Mouse (Mus musculus): ENCODE data around the gene Gnpat. TPM values are rescaled to one million over a fixed set of nuclear protein-coding genes. Genes with fewer than 3 reads are reported as not detected.

Gnpat gene
- total and polyA plus RNA-seq, 3 experiments: 74.3 to 637 (median 117) TPM

DNA sequence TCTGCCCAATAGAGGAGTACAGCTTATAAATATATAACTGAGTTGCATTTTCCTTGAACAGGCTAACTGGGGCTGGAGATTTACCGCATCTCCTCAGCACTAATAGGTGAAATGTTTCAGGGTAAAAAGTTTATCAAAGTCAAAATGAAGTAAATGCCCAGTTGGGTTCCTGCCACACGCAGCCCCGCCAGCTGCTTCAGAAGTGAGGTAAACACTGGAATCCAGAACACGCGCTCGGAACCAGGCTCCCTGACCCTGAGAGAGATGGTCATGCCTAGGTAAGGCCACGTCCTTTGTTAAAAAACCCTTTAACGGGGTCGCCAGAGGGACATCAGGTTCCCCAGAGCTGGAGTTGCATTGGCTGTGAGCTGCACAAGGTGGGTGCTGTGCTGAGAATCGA is 73.9 kb downstream of the Gnpat start:
- no peak for DNase-seq (ENCODE audit: low read depth, low spot score)
- Histone ChIP-seq H3K4me3 (ENCODE audit: control insufficient read depth in 1 of 2, insufficient read depth in 1 of 2, low read depth in 2 of 2, low read length in 2 of 2) (no peak overlapping the region), H3K9ac (ENCODE audit: control insufficient read depth, low read depth, low read length, poor library complexity, severe bottlenecking) (no peak overlapping the region), H3K36me3 (ENCODE audit: control insufficient read depth in 1 of 2, insufficient read depth in 2 of 2, low read length in 2 of 2) (peaks cover 0 to 2% of the 10 kb centered on the region in 2 experiments; a peak in 2 of 4 replicates), H3K27me3 (ENCODE audit: control insufficient read depth in 1 of 2, insufficient read depth in 2 of 2, low read length in 2 of 2) (no peaks in the 10 kb centered on the region), H3K79me2 (ENCODE audit: control insufficient read depth, insufficient read depth, low read length, poor library complexity) (peaks cover 26% of the 10 kb centered on the region), H3K4me1 (ENCODE audit: control insufficient read depth in 1 of 2, insufficient read depth in 2 of 2, low read length in 2 of 2) (no peaks in the 10 kb centered on the region), H3K27ac (ENCODE audit: control insufficient read depth, low read depth, low read length) (no peak overlapping the region), H3K9me3 (replicated peaks; ENCODE audit: insufficient read depth, low read length) (no peaks in the 10 kb centered on the region)
- TF ChIP-seq MAX (IDR thresholded peaks at IDR 0.05; ENCODE audit: low read length) (no peak), ZC3H11A (IDR thresholded peaks at IDR 0.05; ENCODE audit: low read depth, low read length) (no peak), MAFK (IDR thresholded peaks at IDR 0.05; ENCODE audit: borderline replicate concordance, low read depth, low read length) (no peak), TAL1 (IDR thresholded peaks at IDR 0.05; ENCODE audit: low read length) (no peak), MAZ (IDR thresholded peaks at IDR 0.05; ENCODE audit: low read depth, low read length) (no peak), KAT2A (conservative IDR thresholded peaks at IDR 0.05; ENCODE audit: low read depth, low read length) (no peak), NRF1 (IDR thresholded peaks at IDR 0.05; ENCODE audit: insufficient read depth, low read depth, low read length, poor library complexity, severe bottlenecking) (no peak), SIN3A (IDR thresholded peaks at IDR 0.05; ENCODE audit: low read length) (no peak), CHD2 (IDR thresholded peaks at IDR 0.05; ENCODE audit: low read length) (no peak), UBTF (IDR thresholded peaks at IDR 0.05; ENCODE audit: borderline replicate concordance, insufficient read depth, low read depth, low read length) (no peak), ZMIZ1 (IDR thresholded peaks at IDR 0.05; ENCODE audit: low read depth, low read length) (no peak), ETS1 (IDR thresholded peaks at IDR 0.05; ENCODE audit: low read depth, low read length) (no peak), USF1 (IDR thresholded peaks at IDR 0.05; ENCODE audit: low read depth, low read length) (no peak), POLR2AphosphoS5 (IDR thresholded peaks at IDR 0.05; ENCODE audit: borderline replicate concordance, low read depth, low read length) (no peak), ZKSCAN1 (IDR thresholded peaks at IDR 0.05; ENCODE audit: low read depth, low read length) (no peak), CTCF (IDR thresholded peaks at IDR 0.05 in 2 of 3, conservative IDR thresholded peaks at IDR 0.05 in 1 of 3; ENCODE audit: control insufficient read depth in 1 of 3, insufficient read depth in 1 of 3, low read depth in 2 of 3, low read length in 3 of 3, poor library complexity in 1 of 3, severe bottlenecking in 1 of 3) (no peak)

DNA sequence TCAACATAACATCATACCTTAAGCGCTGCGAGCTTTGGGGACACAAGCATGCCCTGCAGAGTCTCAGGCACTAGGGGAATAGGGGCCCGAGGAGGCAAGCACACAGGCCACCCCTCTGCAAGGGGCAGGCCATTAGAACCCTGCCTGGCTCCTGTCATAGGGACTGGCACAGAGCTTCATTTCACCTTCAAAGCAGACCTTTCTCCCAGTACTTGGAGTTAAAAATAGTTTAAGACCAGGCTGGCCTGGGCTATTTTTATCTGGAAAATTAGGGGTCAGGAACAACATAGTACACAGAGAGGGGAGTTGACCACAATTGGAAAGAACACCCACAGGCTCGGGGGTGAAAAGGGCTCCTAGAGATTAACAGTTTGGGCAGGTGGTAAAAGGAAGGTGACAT is 74.5 kb downstream of the Gnpat start:
- DNase-seq (ENCODE audit: low read depth, low spot score): no peak
- no peaks in the 10 kb centered on the region for H3K27me3 ChIP-seq (ENCODE audit: control insufficient read depth in 1 of 2, insufficient read depth in 2 of 2, low read length in 2 of 2)
- TF ChIP-seq MXI1 (IDR thresholded peaks at IDR 0.05; ENCODE audit: low read depth, low read length): no peak
- no peak for TF ChIP-seq ELF1 (IDR thresholded peaks at IDR 0.05; ENCODE audit: low read depth, low read length)
- TF ChIP-seq SMC3 (IDR thresholded peaks at IDR 0.05; ENCODE audit: low read depth, low read length): no peak
- H3K9me3 ChIP-seq (replicated peaks; ENCODE audit: insufficient read depth, low read length): no peaks in the 10 kb centered on the region
- no peak overlapping the region for H3K27ac ChIP-seq (ENCODE audit: control insufficient read depth, low read depth, low read length)
- H3K4me3 ChIP-seq (ENCODE audit: control insufficient read depth in 1 of 2, insufficient read depth in 1 of 2, low read depth in 2 of 2, low read length in 2 of 2): no peak overlapping the region
- no peak overlapping the region for H3K9ac ChIP-seq (ENCODE audit: control insufficient read depth, low read depth, low read length, poor library complexity, severe bottlenecking)
- H3K36me3 ChIP-seq (ENCODE audit: control insufficient read depth in 1 of 2, insufficient read depth in 2 of 2, low read length in 2 of 2): peaks cover 0 to 2% of the 10 kb centered on the region in 2 experiments; a peak in 2 of 4 replicates
- no peaks in the 10 kb centered on the region for H3K4me1 ChIP-seq (ENCODE audit: control insufficient read depth in 1 of 2, insufficient read depth in 2 of 2, low read length in 2 of 2)
- peaks cover 28% of the 10 kb centered on the region for H3K79me2 ChIP-seq (ENCODE audit: control insufficient read depth, insufficient read depth, low read length, poor library complexity)

Other genes with a start within 250 kb of the Gnpat start
- gene 2310022B05Rik, start 199.7 kb upstream of the Gnpat start, total RNA-seq (2012; rRNA removed): 5.7 and 6.2 TPM in 2 replicates
- 10 to 100 TPM in 1 of 2 experiments, not detected in 1; 27.0 TPM for gene 2310022B05Rik, start 199.7 kb upstream of the Gnpat start, polyA plus RNA-seq (2012; ENCODE audit: insufficient read depth in 1 of 2, insufficient read length in 2 of 2, low read depth in 1 of 2, low replicate concordance in 2 of 2, missing spikeins in 1 of 2)
- 30.7 and 39.1 TPM in 2 replicates for gene Ttc13, start 141.1 kb upstream of the Gnpat start, total RNA-seq (2012; rRNA removed)
- 10 to 100 TPM in 1 of 2 experiments, not detected in 1; 34.0 TPM for gene Ttc13, start 141.1 kb upstream of the Gnpat start, polyA plus RNA-seq (2012; ENCODE audit: insufficient read depth in 1 of 2, insufficient read length in 2 of 2, low read depth in 1 of 2, low replicate concordance in 2 of 2, missing spikeins in 1 of 2)
- 11.3 and 11.9 TPM in 2 replicates for gene Arv1, start 140.9 kb upstream of the Gnpat start, total RNA-seq (2012; rRNA removed)
- 10 to 100 TPM in 1 of 2 experiments, not detected in 1; 24.1 TPM for gene Arv1, start 140.9 kb upstream of the Gnpat start, polyA plus RNA-seq (2012; ENCODE audit: insufficient read depth in 1 of 2, insufficient read length in 2 of 2, low read depth in 1 of 2, low replicate concordance in 2 of 2, missing spikeins in 1 of 2)
- gene Fam89a, start 111.2 kb upstream of the Gnpat start, total RNA-seq (2012; rRNA removed): 0.31 and 0.33 TPM in 2 replicates
- 1 to 10 TPM in 1 of 2 experiments, not detected in 1; 1.8 TPM for gene Fam89a, start 111.2 kb upstream of the Gnpat start, polyA plus RNA-seq (2012; ENCODE audit: insufficient read depth in 1 of 2, insufficient read length in 2 of 2, low read depth in 1 of 2, low replicate concordance in 2 of 2, missing spikeins in 1 of 2)
- not detected in 2 replicates for gene Trim67, start 69.9 kb upstream of the Gnpat start, total RNA-seq (2012; rRNA removed)
- gene Trim67, start 69.9 kb upstream of the Gnpat start, polyA plus RNA-seq (2012; ENCODE audit: insufficient read depth in 1 of 2, insufficient read length in 2 of 2, low read depth in 1 of 2, low replicate concordance in 2 of 2, missing spikeins in 1 of 2): under 1 TPM in 1 of 2 experiments, not detected in 1; 0.06 TPM
- gene 2810004N23Rik, start 87 bp downstream of the Gnpat start, total RNA-seq (2012; rRNA removed): 57.5 and 64.0 TPM in 2 replicates
- gene 2810004N23Rik, start 87 bp downstream of the Gnpat start, polyA plus RNA-seq (2012; ENCODE audit: insufficient read depth in 1 of 2, insufficient read length in 2 of 2, low read depth in 1 of 2, low replicate concordance in 2 of 2, missing spikeins in 1 of 2): 10 to 100 TPM; 54.8 to 68.9 TPM
- 14.4 and 16.9 TPM in 2 replicates for gene Exoc8, start 34.7 kb downstream of the Gnpat start, total RNA-seq (2012; rRNA removed)
- 1 to 10 TPM in 1 of 2 experiments, not detected in 1; 9.5 TPM for gene Exoc8, start 34.7 kb downstream of the Gnpat start, polyA plus RNA-seq (2012; ENCODE audit: insufficient read depth in 1 of 2, insufficient read length in 2 of 2, low read depth in 1 of 2, low replicate concordance in 2 of 2, missing spikeins in 1 of 2)
- gene Sprtn, start 34.9 kb downstream of the Gnpat start, total RNA-seq (2012; rRNA removed): 23.2 and 27.2 TPM in 2 replicates
- 10 to 100 TPM in 1 of 2 experiments, not detected in 1; 31.8 TPM for gene Sprtn, start 34.9 kb downstream of the Gnpat start, polyA plus RNA-seq (2012; ENCODE audit: insufficient read depth in 1 of 2, insufficient read length in 2 of 2, low read depth in 1 of 2, low replicate concordance in 2 of 2, missing spikeins in 1 of 2)
- 42.9 and 47.1 TPM in 2 replicates for gene Egln1, start 86.3 kb downstream of the Gnpat start, total RNA-seq (2012; rRNA removed)
- gene Egln1, start 86.3 kb downstream of the Gnpat start, polyA plus RNA-seq (2012; ENCODE audit: insufficient read depth in 1 of 2, insufficient read length in 2 of 2, low read depth in 1 of 2, low replicate concordance in 2 of 2, missing spikeins in 1 of 2): 10 to 100 TPM in 1 of 2 experiments, not detected in 1; 55.0 TPM
- 99.2 and 160 TPM in 2 replicates for gene Tsnax, start 150.0 kb downstream of the Gnpat start, total RNA-seq (2012; rRNA removed)
- 100 to 1,000 TPM in 1 of 2 experiments, not detected in 1; 105 TPM for gene Tsnax, start 150.0 kb downstream of the Gnpat start, polyA plus RNA-seq (2012; ENCODE audit: insufficient read depth in 1 of 2, insufficient read length in 2 of 2, low read depth in 1 of 2, low replicate concordance in 2 of 2, missing spikeins in 1 of 2)
- 1.1 and 2.2 TPM in 2 replicates for gene Disc1, start 191.2 kb downstream of the Gnpat start, total RNA-seq (2012; rRNA removed)
- under 1 TPM in 1 of 2 experiments, not detected in 1; 0.75 TPM for gene Disc1, start 191.2 kb downstream of the Gnpat start, polyA plus RNA-seq (2012; ENCODE audit: insufficient read depth in 1 of 2, insufficient read length in 2 of 2, low read depth in 1 of 2, low replicate concordance in 2 of 2, missing spikeins in 1 of 2)

Data from MEL (cell line).